Mouse (Mus musculus) ES-Bruce4 (cell line): ENCODE measurements around the gene Dnajc1. TPM values are rescaled to one million over a fixed set of nuclear protein-coding genes. Genes with fewer than 3 reads are reported as not detected.
A peak's percentile ranks its signal among the peaks of the same experiment; 100 is the strongest.

ENCODE experiments used
- H3K27ac ChIP-seq: 2 replicates; pipeline ENCODE4 v1.5.1; 2012; ENCODE audit warnings: low read length, inconsistent platforms; ENCODE audit not compliant: insufficient read depth
- H3K27me3 ChIP-seq: 2 replicates; pipeline ENCODE4 v1.6.1; 2012; ENCODE audit warnings: mild to moderate bottlenecking, low read length, inconsistent platforms; ENCODE audit not compliant: control insufficient read depth, poor library complexity, insufficient read depth, severe bottlenecking
- H3K36me3 ChIP-seq: 2 replicates; pipeline ENCODE4 v1.6.1; 2012; ENCODE audit warnings: inconsistent platforms, mild to moderate bottlenecking, low read length, moderate library complexity; ENCODE audit not compliant: control insufficient read depth, poor library complexity, insufficient read depth, severe bottlenecking
- H3K4me1 ChIP-seq: one replicate; pipeline ENCODE4 v1.8.1; 2011; ENCODE audit warnings: low read length; ENCODE audit not compliant: control insufficient read depth, insufficient read depth
- H3K4me3 ChIP-seq: 2 replicates; pipeline ENCODE4 v1.5.1; 2011; ENCODE audit warnings: low read depth, mild to moderate bottlenecking, low read length
- H3K9ac ChIP-seq: 2 replicates; pipeline ENCODE4 v1.6.1; 2012; ENCODE audit warnings: low read depth, mild to moderate bottlenecking, inconsistent platforms; ENCODE audit not compliant: poor library complexity, severe bottlenecking
- H3K9me3 ChIP-seq: replicated peaks from 2 replicates; pipeline ENCODE4 v1.6.1; 2012; ENCODE audit warnings: mild to moderate bottlenecking, low read length, inconsistent platforms; ENCODE audit not compliant: control insufficient read depth, poor library complexity, insufficient read depth, severe bottlenecking
- CTCF ChIP-seq: IDR thresholded peaks from one replicate; pipeline ENCODE4 v1.8.1; 2011; ENCODE audit warnings: low read depth, low read length
- EP300 ChIP-seq: IDR thresholded peaks from 2 replicates; pipeline ENCODE4 v1.6.1; 2011; ENCODE audit warnings: low read depth, low read length; ENCODE audit not compliant: insufficient read depth
- POLR2A ChIP-seq: IDR thresholded peaks from one replicate; pipeline ENCODE4 v1.8.1; 2011; ENCODE audit warnings: low read length; ENCODE audit not compliant: insufficient read depth
- polyA plus RNA-seq: library from polyadenylated mRNA; stranded (reverse); fragments of >200 nt; gene quantifications from 2 replicates; pipeline ENCODE4 v1.2.4, GENCODE M21; 2011; ENCODE audit warnings: low read depth; ENCODE audit not compliant: missing spikeins, insufficient read depth, insufficient read length

Gene Dnajc1
- polyA plus RNA-seq, 1 experiment, result 14.7 TPM

GRCm38 (mm10) chr2:18355293-18355692, 37.3 kb downstream of the Dnajc1 start:
- H3K9me3 ChIP-seq, result peaks cover 8% of the 10 kb centered on the region; the same call in 1 of the 2 replicates
- H3K27me3 ChIP-seq, result no peaks in the 10 kb centered on the region
- TF ChIP-seq EP300, result no peak
- no peak for TF ChIP-seq POLR2A
- TF ChIP-seq CTCF, result no peak
- no peak overlapping the region for H3K4me3 ChIP-seq
- no peaks in the 10 kb centered on the region for H3K36me3 ChIP-seq
- no peaks in the 10 kb centered on the region for H3K4me1 ChIP-seq
- no peak overlapping the region for H3K9ac ChIP-seq
- no peak overlapping the region for H3K27ac ChIP-seq

- H3K9ac ChIP-seq, result no peak overlapping the region
- H3K9me3 ChIP-seq, result peaks cover 8% of the 10 kb centered on the region; the same call in 1 of the 2 replicates
- TF ChIP-seq EP300 (no peak), POLR2A (no peak), CTCF (no peak)
- H3K4me1 ChIP-seq, result no peaks in the 10 kb centered on the region
- no peak overlapping the region for H3K27ac ChIP-seq
- H3K27me3 ChIP-seq, result no peaks in the 10 kb centered on the region
- H3K36me3 ChIP-seq, result no peaks in the 10 kb centered on the region
- H3K4me3 ChIP-seq, result no peak overlapping the region
Measured at GRCm38 (mm10) chr2:18352620-18353019, 40.0 kb downstream of the Dnajc1 start.

- no peak overlapping the region for H3K9ac ChIP-seq
- no peaks in the 10 kb centered on the region for H3K27me3 ChIP-seq
- TF ChIP-seq CTCF (peak; percentile 7), EP300 (no peak)
Measured at GRCm38 (mm10) chr2:18343464-18343863, 49.2 kb downstream of the Dnajc1 start.

GRCm38 (mm10) chr2:18318671-18319070, 74.0 kb downstream of the Dnajc1 start:
- no peak overlapping the region for H3K4me3 ChIP-seq
- no peak overlapping the region for H3K9ac ChIP-seq
- peaks cover 35% of the 10 kb centered on the region for H3K9me3 ChIP-seq
- H3K27ac ChIP-seq, result no peak overlapping the region
- no peaks in the 10 kb centered on the region for H3K36me3 ChIP-seq
- H3K27me3 ChIP-seq, result no peaks in the 10 kb centered on the region
- TF ChIP-seq POLR2A (no peak), CTCF (no peak), EP300 (no peak)
- no peaks in the 10 kb centered on the region for H3K4me1 ChIP-seq

More at GRCm38 (mm10) chr2:18343464-18343863, 49.2 kb downstream of the Dnajc1 start:
- H3K36me3 ChIP-seq, result no peaks in the 10 kb centered on the region
- no peaks in the 10 kb centered on the region for H3K4me1 ChIP-seq
- no peak overlapping the region for H3K27ac ChIP-seq
- no peak overlapping the region for H3K4me3 ChIP-seq
- no peaks in the 10 kb centered on the region for H3K9me3 ChIP-seq

- no peak for TF ChIP-seq CTCF
- no peak for TF ChIP-seq EP300
- TF ChIP-seq POLR2A, result no peak
- Histone ChIP-seq H3K36me3 (no peaks in the 10 kb centered on the region), H3K9me3 (peaks cover 34% of the 10 kb centered on the region), H3K27me3 (no peaks in the 10 kb centered on the region), H3K4me1 (no peaks in the 10 kb centered on the region), H3K9ac (no peak overlapping the region), H3K27ac (no peak overlapping the region), H3K4me3 (no peak overlapping the region)
Measured at GRCm38 (mm10) chr2:18317503-18318281, 74.9 kb downstream of the Dnajc1 start.

- Histone ChIP-seq H3K27me3 (no peaks in the 10 kb centered on the region), H3K4me3 (no peak overlapping the region), H3K27ac (no peak overlapping the region), H3K4me1 (no peaks in the 10 kb centered on the region), H3K9ac (no peak overlapping the region), H3K36me3 (no peaks in the 10 kb centered on the region), H3K9me3 (peaks cover 26% of the 10 kb centered on the region)
- TF ChIP-seq EP300 (no peak), POLR2A (no peak), CTCF (no peak)
Measured at GRCm38 (mm10) chr2:18316909-18317308, 75.7 kb downstream of the Dnajc1 start.
